Mouse (Mus musculus) kidney, postnatal 25 days (tissue): Measurements from ENCODE around the gene Scnm1.
"Not testable (repeated sequence)": the region's sequence is repeated elsewhere in the genome, so short reads cannot be mapped to it uniquely, and the experiment has no call there.

Experiments used
- DNase-seq, 2 experiments: peaks; one replicate each; pipeline ENCODE4 v3.0.0; 2021; ENCODE audit warnings: mixed read lengths in 2 of 2

Gene Scnm1

DNA sequence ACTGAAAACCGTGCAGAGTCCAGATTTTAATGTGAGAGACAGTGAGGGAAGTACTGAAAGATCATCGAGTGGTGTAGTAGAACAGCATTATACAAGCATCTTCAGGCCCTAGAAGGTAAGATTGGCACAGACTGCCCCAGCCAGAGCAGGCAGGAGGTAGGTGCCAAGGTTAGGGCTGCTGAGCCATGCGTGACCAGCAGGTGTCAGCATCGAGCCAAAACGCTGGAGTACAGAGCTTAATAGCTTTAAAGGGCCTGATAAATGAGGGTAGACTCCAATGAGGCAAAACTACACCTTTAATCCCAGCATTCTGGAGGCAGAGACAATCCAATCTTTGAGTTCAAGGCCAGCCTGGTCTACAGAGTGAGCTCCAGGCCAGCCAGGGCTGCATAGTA is 8.8 kb upstream of the Scnm1 start:
- peak; percentile 90 to 92 for DNase-seq

GRCm38 (mm10) chr3:95141952-95142616 is 8.3 kb upstream of the Scnm1 start, which contains the start of gene Tnfaip8l2:
Gene Tnfaip8l2 (minus strand): TSS chr3:95142360.
- DNase-seq, result peak in 1 of 2 experiments; percentile 49

DNA sequence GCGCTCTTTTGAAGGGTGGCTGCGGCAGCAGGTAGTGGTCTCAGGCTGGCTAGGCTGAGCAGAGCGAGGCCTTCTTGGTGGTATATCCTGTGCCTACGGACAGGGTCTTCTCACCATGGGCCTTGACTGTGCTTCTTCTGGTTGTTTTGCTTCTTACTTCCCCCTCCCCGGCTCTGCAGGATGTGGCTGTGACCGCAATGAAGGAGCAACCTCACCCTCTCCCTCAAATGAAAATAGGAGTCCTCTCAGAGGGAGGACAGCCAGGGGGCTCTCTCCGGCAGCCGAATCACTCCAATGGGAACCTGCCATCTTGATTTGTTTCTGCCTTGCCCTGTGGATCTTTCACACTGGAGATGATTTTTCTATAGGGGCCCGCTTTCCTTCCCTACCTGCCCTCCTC is 7.7 kb upstream of the Scnm1 start:
- DNase-seq, result no peak

GRCm38 (mm10) chr3:95140795-95141194 is 7.0 kb upstream of the Scnm1 start:
- DNase-seq, result no peak

GRCm38 (mm10) chr3:95140289-95140595 is 6.4 kb upstream of the Scnm1 start:
- no peak for DNase-seq

DNA sequence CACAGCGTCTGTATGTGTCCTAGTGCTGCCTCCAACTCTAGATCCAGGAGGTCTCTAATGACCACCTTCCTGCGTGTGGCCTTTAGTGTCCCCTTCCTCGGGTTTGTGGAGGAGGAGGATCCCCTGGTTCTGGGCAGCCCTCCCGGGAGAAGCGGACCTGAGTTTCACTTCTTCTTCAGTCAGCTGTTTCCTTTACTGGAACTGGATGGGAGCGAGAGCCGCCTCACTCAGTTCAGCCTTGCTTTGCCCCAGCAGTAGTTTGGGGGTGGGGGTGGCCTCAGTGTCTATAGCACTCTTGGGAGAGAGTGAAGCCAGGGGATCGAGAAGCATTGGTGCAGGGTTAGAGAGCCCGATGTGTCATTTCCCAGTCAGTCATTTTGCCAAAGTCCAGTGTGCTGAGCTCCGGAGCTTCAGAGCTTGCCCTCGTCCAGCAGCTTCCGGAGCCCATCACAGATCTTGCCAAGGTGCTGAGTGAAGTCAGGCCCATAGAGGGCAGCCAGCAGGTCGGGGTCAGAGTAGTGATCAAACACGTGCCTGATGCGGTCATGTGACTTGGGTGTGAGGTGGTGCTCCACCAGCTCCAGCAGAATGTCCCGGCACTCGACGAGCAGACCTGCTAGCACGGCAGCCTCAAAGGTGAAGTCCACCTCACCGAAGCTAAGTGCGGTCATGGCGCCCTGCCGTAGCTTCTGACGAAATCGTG is 5.9 kb upstream of the Scnm1 start:
- DNase-seq, result peak; percentile 82 to 92

DNA sequence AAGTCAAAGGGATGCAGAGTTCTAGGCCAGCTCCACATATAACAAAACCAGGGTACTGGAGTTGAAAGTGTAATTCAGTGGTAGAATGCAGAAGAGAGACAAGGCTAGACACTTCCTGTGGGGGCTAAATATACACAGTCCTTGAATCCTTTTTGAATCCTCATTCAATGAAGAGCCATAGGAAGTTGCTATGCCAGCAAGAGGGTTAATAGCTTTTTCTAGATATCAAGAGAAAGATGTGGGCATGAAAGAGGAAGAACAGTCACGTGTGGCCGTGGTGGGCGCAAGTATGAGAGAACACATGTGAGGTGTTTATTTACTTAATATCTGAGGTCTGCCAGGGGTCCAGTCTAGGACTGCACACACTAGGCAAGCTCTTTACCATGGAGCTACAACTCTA is 2.5 kb upstream of the Scnm1 start:
- no peak for DNase-seq

- no peak for DNase-seq
Measured at GRCm38 (mm10) chr3:95135433-95136052, 1.7 kb upstream of the Scnm1 start.

DNA sequence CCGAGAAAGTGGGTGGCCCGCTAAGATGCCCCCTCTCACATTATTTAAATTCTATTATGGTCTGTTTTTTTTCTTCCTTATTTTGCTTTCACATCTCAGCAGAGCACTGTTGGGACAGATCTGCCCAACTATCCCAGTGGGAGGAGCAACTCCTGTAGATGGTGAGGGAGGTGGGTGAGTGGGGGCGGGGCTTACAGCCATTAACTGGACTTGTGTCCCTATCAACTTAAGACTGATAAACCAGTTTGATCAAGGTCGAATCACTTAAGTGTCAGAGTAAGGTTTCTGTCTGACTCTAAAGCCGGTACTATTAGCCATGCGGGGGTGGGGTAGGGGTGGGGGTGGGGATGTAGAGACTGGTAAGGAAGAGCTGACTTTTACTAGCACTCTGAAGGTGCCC is 1.2 kb upstream of the Scnm1 start:
- peak; percentile 86 to 88 for DNase-seq

- not testable (repeated sequence) for DNase-seq
Measured at GRCm38 (mm10) chr3:95134133-95134532, 322 bp upstream of the Scnm1 start.

DNA sequence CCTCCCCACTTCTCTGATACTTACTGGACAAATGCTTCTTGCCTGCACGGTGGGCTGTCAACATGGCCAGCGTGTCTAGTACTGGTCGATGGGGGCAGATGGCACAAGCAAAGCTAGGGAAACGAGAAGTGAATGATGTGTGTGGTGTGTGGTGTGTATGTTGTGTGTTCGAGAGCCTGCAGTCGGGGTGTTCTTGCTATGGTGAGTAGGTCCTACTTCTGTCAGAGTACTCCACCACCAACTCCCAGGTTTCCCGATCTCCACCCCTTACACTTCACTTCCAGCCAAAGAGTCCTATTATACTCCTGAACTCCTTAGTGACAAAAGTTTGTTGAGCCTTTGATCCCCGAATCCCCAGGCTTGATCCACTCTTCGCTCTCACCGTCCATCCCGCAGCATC is 635 bp downstream of the Scnm1 start:
- DNase-seq, result no peak

DNA sequence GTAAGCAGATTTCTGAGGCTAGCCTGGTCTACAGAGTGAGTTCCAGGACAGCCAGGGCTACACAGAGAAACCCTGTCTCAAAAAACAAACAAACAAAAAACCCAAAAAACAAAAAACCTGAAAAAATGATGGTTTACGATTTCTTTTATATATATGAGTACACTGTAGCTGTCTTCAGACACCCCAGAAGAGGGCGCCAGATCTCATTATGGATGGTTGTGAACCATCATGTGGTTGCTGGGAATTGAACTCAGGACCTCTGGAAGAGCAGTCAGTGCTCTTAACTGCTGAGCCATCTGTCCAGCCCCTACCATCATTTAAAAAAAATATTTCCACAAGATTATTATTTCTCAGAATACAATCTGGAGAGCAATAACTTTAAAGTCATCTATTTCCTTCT is 1.4 kb downstream of the Scnm1 start:
- not testable (repeated sequence) for DNase-seq

GRCm38 (mm10) chr3:95130081-95130480 is 3.7 kb downstream of the Scnm1 start:
- peak; percentile 26 to 70 for DNase-seq

DNA sequence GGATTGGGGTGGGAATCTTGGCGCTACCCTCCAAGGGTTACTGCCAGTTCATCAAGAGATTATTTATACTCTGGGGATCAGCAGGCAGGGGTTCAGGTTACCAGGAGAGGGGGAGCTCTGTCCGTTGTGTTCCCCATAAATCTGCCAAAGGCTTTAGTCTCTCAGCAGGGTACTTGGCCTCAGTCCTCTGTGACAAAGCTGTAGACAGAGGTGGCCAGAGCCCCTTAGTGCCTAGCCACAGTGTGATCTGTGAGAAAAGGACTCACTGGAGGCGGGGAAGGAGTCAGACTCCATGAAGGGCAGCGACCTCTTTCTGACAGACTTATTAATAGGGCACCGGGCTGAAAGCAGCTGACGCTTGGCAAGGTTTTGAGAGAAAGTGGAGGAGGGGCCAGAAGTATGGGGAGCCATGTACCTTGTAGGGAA is 4.6 kb downstream of the Scnm1 start:
- DNase-seq, result peak; percentile 76 to 87

DNA sequence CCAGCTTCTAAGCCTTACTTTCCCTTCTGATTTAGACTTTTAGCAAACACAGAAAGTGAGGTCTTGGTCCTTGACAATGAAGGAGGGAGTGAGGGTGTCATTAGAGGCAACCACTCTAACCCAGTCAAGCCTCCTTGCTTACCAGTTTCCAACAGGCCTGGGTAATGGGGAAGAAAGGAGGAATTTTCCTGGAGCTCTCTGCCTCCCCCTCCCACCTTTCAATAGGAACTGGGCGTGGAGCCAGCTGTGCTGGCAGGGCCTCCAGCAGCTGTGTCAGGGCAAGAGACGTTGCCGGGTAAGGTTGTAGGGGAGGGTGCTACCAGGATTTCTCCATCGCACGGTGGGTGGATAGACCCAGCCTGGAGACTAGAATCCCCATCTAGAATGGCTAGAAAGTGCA is 8.8 kb downstream of the Scnm1 start:
- peak; percentile 63 to 68 for DNase-seq

- DNase-seq, result no peak
Measured at GRCm38 (mm10) chr3:95124246-95124645, 9.6 kb downstream of the Scnm1 start, which contains the start of gene Tmod4. Gene Tmod4 (plus strand): TSS chr3:95124476.

- no peak for DNase-seq
Measured at GRCm38 (mm10) chr3:95121580-95121979, 12.2 kb downstream of the Scnm1 start.

- DNase-seq, result no peak
Measured at GRCm38 (mm10) chr3:95117751-95118150, 16.1 kb downstream of the Scnm1 start.

GRCm38 (mm10) chr3:95112760-95113159 is 21.1 kb downstream of the Scnm1 start:
- DNase-seq, result no peak

DNA sequence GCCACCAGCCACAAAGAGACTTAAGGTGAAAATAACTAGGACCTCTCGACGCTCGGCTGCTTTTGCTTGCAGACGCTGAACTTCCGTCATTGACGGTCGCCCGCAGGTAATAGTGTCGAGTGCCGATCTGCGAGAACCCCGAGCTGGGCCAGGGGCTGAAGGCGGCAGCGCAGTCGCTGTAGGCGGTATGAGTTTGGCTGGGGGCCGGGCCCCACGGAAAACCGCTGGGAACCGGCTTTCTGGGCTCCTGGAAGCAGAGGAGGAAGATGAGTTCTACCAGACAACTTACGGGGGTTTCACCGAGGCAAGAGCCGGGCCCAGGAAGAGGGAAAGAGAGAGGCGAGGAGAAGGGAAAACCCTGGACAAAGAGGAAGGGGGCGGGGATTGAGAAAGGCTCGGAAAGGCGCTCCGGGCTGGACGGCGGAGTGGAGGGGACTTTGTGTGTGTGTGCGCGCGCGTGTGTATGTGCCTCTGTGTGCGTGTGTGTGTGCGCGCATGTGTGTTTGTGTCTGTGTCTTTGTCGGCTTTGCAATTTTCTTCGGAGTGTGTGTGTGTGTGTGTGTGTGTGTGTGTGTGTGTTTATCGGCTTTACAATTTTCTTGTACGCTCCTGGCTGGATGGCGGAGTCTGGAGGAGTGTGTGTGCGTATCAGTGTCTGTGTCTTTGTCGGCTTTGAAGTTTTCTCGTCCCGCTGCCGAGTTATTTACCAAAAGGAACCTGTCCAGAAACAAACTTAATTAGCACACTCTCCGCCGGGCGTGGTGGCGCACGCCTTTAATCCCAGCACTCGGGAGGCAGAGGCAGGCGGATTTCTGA is 22.7 kb downstream of the Scnm1 start, which contains the start of gene Vps72:
Gene Vps72 (plus strand): TSS at position 112 of the 816 bp plus-strand sequence.
- DNase-seq, result peak; percentile 91 to 96

DNA sequence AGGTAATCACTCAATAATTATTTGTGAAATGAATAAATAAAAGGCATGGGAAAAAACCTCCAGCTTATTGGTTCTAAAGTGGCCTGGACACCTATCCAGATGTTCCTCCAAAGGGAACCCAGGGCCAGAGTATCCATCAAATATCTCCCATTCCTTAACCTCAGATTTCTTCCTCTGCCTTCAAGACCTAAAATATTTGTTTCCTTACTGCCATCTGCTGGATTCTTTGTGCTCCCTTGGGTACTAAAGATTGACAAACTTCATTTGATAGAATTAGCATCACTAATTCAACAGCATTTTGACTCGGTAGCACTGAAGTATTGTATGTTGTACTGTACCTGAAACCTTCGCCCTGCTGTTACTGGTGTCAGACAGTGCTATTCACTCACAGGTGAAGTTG is 25.9 kb downstream of the Scnm1 start:
- no peak for DNase-seq

DNA sequence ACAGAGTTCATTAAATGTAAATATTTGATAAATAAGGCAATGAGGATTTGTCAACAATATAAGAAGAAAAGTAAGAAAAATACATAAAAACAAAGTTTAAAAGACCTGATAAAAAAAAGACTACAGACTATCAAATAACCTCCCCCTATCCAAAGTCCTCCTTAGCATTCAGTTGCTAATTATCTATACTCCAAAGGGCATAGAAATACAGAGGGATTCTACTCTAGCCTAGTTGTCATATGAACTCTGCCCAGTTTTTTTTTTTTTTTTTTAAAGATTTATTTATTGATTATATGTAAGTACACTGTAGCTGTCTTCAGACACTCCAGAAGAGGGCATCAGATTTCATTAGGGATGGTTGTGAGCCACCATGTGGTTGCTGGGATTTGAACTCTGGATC is 26.5 kb downstream of the Scnm1 start:
- not testable (repeated sequence) for DNase-seq
